Mouse (Mus musculus) embryonic fibroblast, embryonic 13.5 days (primary cell): ENCODE measurements around the gene Gpr19.

ENCODE experiments used
- CTCF ChIP-seq: IDR thresholded peaks from 2 replicates; pipeline ENCODE4 v1.5.1; 2011; ENCODE audit warnings: mild to moderate bottlenecking, control low read depth, low read length, moderate library complexity, borderline replicate concordance; ENCODE audit not compliant: insufficient read depth
- POLR2A ChIP-seq: IDR thresholded peaks from 2 replicates; pipeline ENCODE4 v1.6.1; 2011; ENCODE audit warnings: low read depth, mild to moderate bottlenecking, control low read depth, low read length, moderate library complexity

GRCm38 (mm10) chr6:134866113-134866512, 32.3 kb downstream of the Gpr19 start:
- TF ChIP-seq POLR2A: no peak
- TF ChIP-seq CTCF: no peak
